8 mouse cellular contexts compared by ENCODE assay signal in genomic region chr16:90283905-90284891, GRCm38 (mm10). TPM values are rescaled to one million over a fixed set of nuclear protein-coding genes. Genes with fewer than 3 reads are reported as not detected.
DNase-seq lines count a peak whose midpoint lies in the region; ATAC-seq lines count a peak whose summit lies in the region.

Scaf4 (minus strand) TSS chr16:90284503.

- H3K36me3 ChIP-seq in intestine, embryonic 14.5 days (ENCODE audit: control insufficient read depth, insufficient read depth, low read length): no peaks in the 10 kb centered on the region

- H3K4me3 ChIP-seq in intestine, embryonic 14.5 days (ENCODE audit: low read depth, low read length): peak within 1 kb of the TSS; percentile 84

- DNase-seq in adrenal gland, adult (ENCODE audit: inconsistent age in 2 of 2, low spot score in 1 of 2): peak; percentile 97 to 99
- peak; percentile 96 for DNase-seq in embryo, embryonic 10.5 days (ENCODE audit: low spot score)
- peak; percentile 97 for DNase-seq in gastrocnemius, postnatal 25 days
- peak; percentile 95 for DNase-seq in intestine, embryonic 14.5 days (ENCODE audit: low spot score)
- peak; percentile 94 to 96 for DNase-seq in left cerebral cortex, postnatal 14 days (ENCODE audit: low spot score in 2 of 2)
- peak; percentile 96 for DNase-seq in mesoderm, embryonic 11.5 days (ENCODE audit: low read depth, low spot score)
- peak; percentile 95 to 96 for DNase-seq in right cerebral cortex, postnatal 36 days (ENCODE audit: low spot score in 2 of 2)
- DNase-seq in yolk sac, embryonic 10.5 days (ENCODE audit: low spot score): peak; percentile 95

- intact Hi-C loops in left cerebral cortex, postnatal 14 days (cut with DNase I): loop anchor here (5.0 kb wide), 1 partner anchor 62 kb away; the partner anchor contains the start of gene Sod1

- no peaks in the 10 kb centered on the region for H3K9me3 ChIP-seq in intestine, embryonic 14.5 days (ENCODE audit: control insufficient read depth, low read length)

- H3K27ac ChIP-seq in intestine, embryonic 14.5 days (ENCODE audit: low read depth): peak within 1 kb of the TSS; percentile 87

- peak within 1 kb of the TSS; percentile 97 for H3K4me2 ChIP-seq in intestine, embryonic 14.5 days (ENCODE audit: low read length)

- peaks cover 37% of the 10 kb centered on the region for H3K4me1 ChIP-seq in intestine, embryonic 14.5 days (replicated peaks; ENCODE audit: control insufficient read depth, insufficient read depth, low read length)

- ATAC-seq in intestine, embryonic 14.5 days (replicated peaks; ENCODE audit: low FRiP score, low TSS enrichment, low read depth): peak; percentile 96

- peak within 1 kb of the TSS; percentile 87 for H3K9ac ChIP-seq in intestine, embryonic 14.5 days (ENCODE audit: low read length)

- under 1% methylated on average over 95 of the region's 123 CpGs for WGBS in intestine, embryonic 14.5 days

- no peaks in the 10 kb centered on the region for H3K27me3 ChIP-seq in intestine, embryonic 14.5 days (replicated peaks; ENCODE audit: control insufficient read depth, insufficient read depth, low read length)

RNA-seq across cellular contexts. Expression of gene Scaf4, which starts in this region (rescaled TPM):
- total RNA-seq in gastrocnemius, postnatal 25 days (2021): 10 to 100 TPM; 16.6 to 18.2 TPM
- polyA plus RNA-seq in intestine, embryonic 14.5 days (2014; fragmentation: Nextera tagmentation; extraction: Ambion mirVana): 27.9 and 28.2 TPM in 2 replicates
- total RNA-seq in left cerebral cortex, postnatal 14 days (2021): 10 to 100 TPM; 39.6 to 40.8 TPM

Comparison
In these comparisons a context has a peak if more than half of its experiments do, and no peak if none do; other contexts are left out.
1. Peak in every context shown above with its lines: DNase-seq, ATAC-seq, H3K4me3 ChIP-seq and H3K27ac ChIP-seq.